Mouse (Mus musculus) ovary, adult 18-20 months (tissue): ENCODE measurements around the gene Rybp.

Experiments used
- DNase-seq: peaks from one replicate; pipeline ENCODE4 v3.0.0; 2022; ENCODE audit warnings: low spot score, mixed read lengths

Rybp gene

GRCm38 (mm10) chr6:100188883-100189743, 98.2 kb downstream of the Rybp start:
- no peak for DNase-seq

DNA sequence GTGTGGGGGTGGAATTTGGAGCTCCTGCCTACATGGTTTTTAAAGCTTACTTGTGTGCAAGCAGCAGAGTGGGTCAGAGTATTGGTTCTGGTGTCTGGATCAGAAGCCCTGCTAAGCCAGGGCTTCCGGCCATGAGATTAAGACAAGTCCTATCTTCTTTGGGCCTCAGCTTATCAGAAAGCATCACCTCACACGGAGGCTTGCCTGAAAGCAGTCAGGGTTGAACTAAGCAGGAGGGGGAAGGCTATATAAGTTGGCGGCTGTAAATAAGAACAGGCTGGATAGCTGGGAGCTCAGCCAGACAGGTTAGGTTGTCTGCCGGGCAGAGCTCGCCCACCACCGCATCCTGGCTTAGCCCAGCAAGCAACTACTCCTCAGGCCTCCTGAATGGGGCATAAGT, 99.5 kb downstream of the Rybp start:
- DNase-seq, result no peak

DNA sequence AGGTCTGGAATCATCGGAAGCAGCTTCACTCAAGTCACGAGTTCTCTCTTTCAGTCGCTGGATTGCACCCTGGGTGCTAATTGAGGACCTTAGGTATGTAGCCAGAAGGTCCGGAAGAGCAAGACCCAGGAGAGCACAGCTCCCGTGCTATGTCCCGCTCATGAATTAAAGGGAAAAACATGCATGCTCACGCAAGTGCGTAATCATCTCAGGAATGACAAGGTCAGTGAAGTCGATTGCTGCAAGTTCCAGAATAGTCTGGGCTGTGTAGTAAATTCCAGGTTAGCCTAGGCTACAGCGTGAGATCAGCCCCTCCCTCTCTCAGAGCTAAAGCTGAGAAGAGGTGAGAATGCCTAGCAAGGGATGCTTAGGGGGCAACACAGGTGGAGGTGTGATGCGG, 100.5 kb downstream of the Rybp start:
- DNase-seq, result no peak

- no peak for DNase-seq
Observed at GRCm38 (mm10) chr6:100185524-100185923, 101.8 kb downstream of the Rybp start.

GRCm38 (mm10) chr6:100183344-100183743, 103.9 kb downstream of the Rybp start:
- no peak for DNase-seq

DNA sequence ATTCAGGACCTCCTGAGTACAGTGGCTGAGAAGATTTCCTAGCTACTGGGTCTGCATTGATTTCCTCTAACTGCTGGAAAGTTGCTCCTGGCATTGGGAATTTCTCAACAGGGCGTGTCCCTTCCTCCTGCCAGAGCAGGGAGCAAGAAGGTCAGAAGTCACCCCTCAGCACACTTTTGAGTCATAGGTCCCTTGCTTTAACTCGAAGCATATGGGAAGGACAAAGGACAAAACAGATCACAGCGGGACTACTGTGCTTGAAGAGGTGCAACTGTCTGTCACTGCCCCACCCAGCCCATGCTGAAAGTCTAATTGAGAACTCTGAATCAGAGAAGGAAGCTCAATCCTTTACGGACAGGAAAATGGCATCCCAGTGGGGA, 106.4 kb downstream of the Rybp start:
- no peak for DNase-seq

DNA sequence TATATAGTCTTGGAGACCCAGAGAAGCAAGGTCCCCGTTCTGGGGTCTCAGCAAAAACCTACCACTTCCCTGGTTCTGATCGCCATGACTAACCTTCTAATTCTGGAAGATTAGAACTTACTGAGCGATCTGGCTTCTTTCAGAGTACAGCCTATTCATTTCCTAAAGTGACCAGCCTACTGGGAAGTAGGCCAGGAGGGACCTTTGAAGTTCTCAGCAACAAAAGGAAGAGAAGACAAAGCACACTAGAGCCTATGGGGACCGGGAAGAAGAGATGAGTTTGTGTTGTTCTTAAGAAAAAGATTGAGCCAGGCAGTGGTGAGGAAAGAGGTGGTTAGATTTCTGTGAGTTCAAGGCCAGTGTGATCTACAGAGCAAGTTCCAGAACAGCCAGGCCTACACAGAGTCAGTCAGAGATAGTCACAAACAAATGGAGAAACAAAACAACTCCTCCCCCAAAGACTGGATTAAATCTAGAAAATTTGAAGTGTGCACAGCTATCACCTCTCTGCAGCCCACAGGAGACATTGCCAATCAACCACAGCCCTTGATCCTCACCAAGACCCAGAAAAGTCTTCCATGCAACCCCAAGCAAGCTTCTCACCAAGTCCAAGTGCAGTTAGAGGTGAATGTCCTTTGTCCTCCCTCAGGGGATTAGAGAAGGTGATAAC, 106.9 kb downstream of the Rybp start:
- DNase-seq, result no peak

DNA sequence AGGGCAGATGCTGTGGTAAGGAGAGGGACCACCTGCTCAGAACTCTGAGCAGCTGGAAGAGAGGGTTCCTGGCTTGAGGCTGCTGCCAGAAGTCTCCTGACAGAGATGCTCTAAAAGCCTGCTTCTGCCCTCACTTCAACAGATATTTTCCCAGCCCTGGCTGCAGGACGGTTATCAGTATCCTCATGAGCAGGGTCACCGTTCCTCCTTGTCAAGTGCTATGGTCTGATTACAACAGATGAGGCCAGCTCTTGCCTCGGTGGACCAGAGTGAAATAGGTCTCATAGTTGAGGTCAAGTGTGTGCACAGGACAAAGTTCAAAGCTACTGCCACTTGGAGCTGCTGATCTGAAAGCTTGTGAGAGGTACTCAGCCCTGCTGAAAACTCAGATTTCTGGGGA, 108.5 kb downstream of the Rybp start:
- no peak for DNase-seq
